Comparison of ENCODE assay signal across 8 mouse cellular contexts in the genomic region with DNA sequence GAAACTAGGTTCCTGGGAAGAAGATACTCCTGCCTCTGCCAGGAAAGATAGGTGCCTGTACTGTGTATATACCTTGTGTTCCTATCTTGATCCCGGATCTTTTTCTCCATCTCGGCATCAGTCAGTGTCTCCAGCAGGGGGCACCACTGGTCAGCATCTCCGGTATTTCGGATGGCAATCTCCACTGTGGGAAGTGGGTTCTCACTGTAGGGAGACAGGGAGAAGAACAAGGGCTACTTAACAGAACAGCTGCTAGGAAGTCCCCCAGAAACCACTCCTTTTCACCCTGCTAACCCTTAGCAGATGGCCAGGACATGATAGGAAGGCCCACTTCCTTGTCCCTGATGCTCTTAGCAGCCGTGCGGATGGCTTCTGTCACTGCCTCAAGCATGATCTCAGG. TPM values are rescaled to one million over a fixed set of nuclear protein-coding genes. Genes with fewer than 3 reads are reported as not detected.
DNase-seq lines count a peak whose midpoint lies in the region; ATAC-seq and TF ChIP-seq lines count a peak whose summit lies in the region.

No protein-coding gene starts in this region.

- peaks cover 90% of the 10 kb centered on the region for H3K36me3 ChIP-seq in embryonic facial prominence, embryonic 10.5 days (replicated peaks)
- peaks cover 74% of the 10 kb centered on the region for H3K36me3 ChIP-seq in lung, embryonic 14.5 days (ENCODE audit: insufficient read depth)

- 51% methylated on average over 6 of the region's 6 CpGs for WGBS in embryonic facial prominence, embryonic 10.5 days
- WGBS in lung, embryonic 14.5 days = 40% methylated on average over 6 of the region's 6 CpGs

- H3K4me1 ChIP-seq in embryonic facial prominence, embryonic 10.5 days = peaks cover 17% of the 10 kb centered on the region
- H3K4me1 ChIP-seq in lung, embryonic 14.5 days (ENCODE audit: insufficient read depth) = no peaks in the 10 kb centered on the region; the same call in 1 of the 2 replicates

- no peaks in the 10 kb centered on the region for H3K9me3 ChIP-seq in embryonic facial prominence, embryonic 10.5 days
- H3K9me3 ChIP-seq in lung, embryonic 14.5 days (ENCODE audit: low read depth, low read length) = no peaks in the 10 kb centered on the region

- peak; percentile 70 for DNase-seq in cerebellum, adult 11 months
- peak; percentile 66 for DNase-seq in urinary bladder, postnatal 25 days (ENCODE audit: low spot score)
- no peak for DNase-seq in urinary bladder, postnatal 10 days (ENCODE audit: low spot score)
- DNase-seq in embryonic facial prominence, embryonic 10.5 days (ENCODE audit: low spot score) = peak; percentile 76
- peak; percentile 57 to 85 for DNase-seq in kidney, adult 8-10 months
- DNase-seq in lung, embryonic 14.5 days = peak; percentile 84
- DNase-seq in spleen, adult 12 weeks (ENCODE audit: low spot score) = peak; percentile 46

- no peak overlapping the region for H3K4me3 ChIP-seq in embryonic facial prominence, embryonic 10.5 days
- no peak overlapping the region for H3K4me3 ChIP-seq in lung, embryonic 14.5 days (ENCODE audit: low read depth, low read length)

- H3K4me2 ChIP-seq in lung, embryonic 14.5 days = no peak overlapping the region

- no peak for ATAC-seq in cerebellum, adult (ENCODE audit: insufficient number of reproducible peaks, low FRiP score, low TSS enrichment)
- ATAC-seq in lung, embryonic 14.5 days (ENCODE audit: insufficient read depth) = no peak

- no peaks in the 10 kb centered on the region for H3K27me3 ChIP-seq in embryonic facial prominence, embryonic 10.5 days (replicated peaks; ENCODE audit: low read depth, poor library complexity, severe bottlenecking)
- no peaks in the 10 kb centered on the region for H3K27me3 ChIP-seq in lung, embryonic 14.5 days (ENCODE audit: insufficient read depth, low read length)

- no peak overlapping the region for H3K27ac ChIP-seq in embryonic facial prominence, embryonic 10.5 days (replicated peaks)
- no peak overlapping the region for H3K27ac ChIP-seq in lung, embryonic 14.5 days (ENCODE audit: low read depth)

- peak; percentile 85 for TF ChIP-seq CTCF in lung, embryonic 14.5 days (IDR thresholded peaks at IDR 0.05; ENCODE audit: low read depth)

- H3K9ac ChIP-seq in lung, embryonic 14.5 days = no peak overlapping the region

RNA-seq across cellular contexts. Expression of a gene that starts 4.2 kb away (rescaled TPM):
- polyA plus RNA-seq in embryonic facial prominence, embryonic 10.5 days (2016; fragmentation: Nextera tagmentation; extraction: Ambion mirVana) = 2.3 and 3.0 TPM in 2 replicates
- polyA plus RNA-seq in lung, embryonic 14.5 days (2014; fragmentation: Nextera tagmentation; extraction: Ambion mirVana) = 1.9 and 2.0 TPM in 2 replicates

RNA-seq across cellular contexts. Expression of a gene that starts 24.0 kb away (rescaled TPM):
- polyA plus RNA-seq in embryonic facial prominence, embryonic 10.5 days (2016; fragmentation: Nextera tagmentation; extraction: Ambion mirVana) = 284 and 291 TPM in 2 replicates
- 199 and 219 TPM in 2 replicates for polyA plus RNA-seq in lung, embryonic 14.5 days (2014; fragmentation: Nextera tagmentation; extraction: Ambion mirVana)

RNA-seq across cellular contexts. Expression of a gene that starts 35.6 kb away (rescaled TPM):
- polyA plus RNA-seq in embryonic facial prominence, embryonic 10.5 days (2016; fragmentation: Nextera tagmentation; extraction: Ambion mirVana) = 8.4 and 9.6 TPM in 2 replicates
- 24.3 and 35.2 TPM in 2 replicates for polyA plus RNA-seq in lung, embryonic 14.5 days (2014; fragmentation: Nextera tagmentation; extraction: Ambion mirVana)

RNA-seq across cellular contexts. Expression of a gene that starts 37.3 kb away (rescaled TPM):
- 3,361 and 3,650 TPM in 2 replicates for polyA plus RNA-seq in embryonic facial prominence, embryonic 10.5 days (2016; fragmentation: Nextera tagmentation; extraction: Ambion mirVana)
- polyA plus RNA-seq in lung, embryonic 14.5 days (2014; fragmentation: Nextera tagmentation; extraction: Ambion mirVana) = 2,116 and 2,356 TPM in 2 replicates

RNA-seq across cellular contexts. Expression of a gene that starts 38.9 kb away (rescaled TPM):
- polyA plus RNA-seq in embryonic facial prominence, embryonic 10.5 days (2016; fragmentation: Nextera tagmentation; extraction: Ambion mirVana) = 36.7 and 46.4 TPM in 2 replicates
- 61.8 and 61.9 TPM in 2 replicates for polyA plus RNA-seq in lung, embryonic 14.5 days (2014; fragmentation: Nextera tagmentation; extraction: Ambion mirVana)
